Mouse (Mus musculus) frontal cortex, adult 2 months (tissue): ENCODE results near the gene Abcf1. TPM values are rescaled to one million over a fixed set of nuclear protein-coding genes. Genes with fewer than 3 reads are reported as not detected.

Experiments used
- DNase-seq, 2 experiments: peaks; one replicate each; pipeline ENCODE4 v3.0.0; 2022; ENCODE audit warnings: low spot score in 1 of 2; ENCODE audit errors: extremely low spot score in 1 of 2
- polyA plus RNA-seq: library from polyadenylated mRNA; depleted of rRNA; stranded (reverse); fragments of >200 nt; gene quantifications from 2 replicates; pipeline ENCODE4 v1.2.3, GENCODE M21; 2012; rRNA removed

Abcf1 gene
- polyA plus RNA-seq, 1 experiment, result 96.8 TPM

DNA sequence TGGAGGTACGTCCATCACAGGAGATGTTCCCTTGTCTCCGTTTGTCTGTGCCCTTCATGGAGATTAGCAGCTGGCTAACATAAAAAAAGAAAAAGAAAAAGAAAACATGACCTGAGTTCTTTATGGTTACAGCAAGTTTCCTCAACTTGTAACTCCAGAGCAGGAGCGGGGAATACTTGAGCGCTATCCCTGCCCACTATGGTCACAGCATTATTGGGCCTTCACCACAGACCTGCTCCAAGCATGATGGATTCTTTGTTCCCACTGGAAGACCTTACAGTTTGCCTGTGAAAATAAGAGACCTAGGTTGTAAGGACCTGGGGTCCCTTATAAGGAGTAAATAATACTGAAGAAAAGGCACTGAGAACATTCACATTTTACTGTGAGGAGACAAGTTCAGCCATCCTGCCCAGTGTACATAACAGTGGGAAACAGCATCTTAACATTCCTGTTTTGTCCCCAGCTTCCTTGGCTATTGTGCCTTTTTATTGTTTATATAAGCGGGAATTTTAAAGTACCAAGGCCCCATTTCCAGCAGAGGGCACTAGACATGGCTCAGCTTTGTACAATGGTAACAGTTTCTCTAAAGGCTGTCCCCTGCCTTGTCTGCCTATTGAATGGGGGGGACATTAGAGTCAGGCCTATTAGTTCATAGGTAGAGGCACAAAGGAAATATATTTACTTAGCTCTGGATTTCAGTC is 48.5 kb downstream of the Abcf1 start:
- peak in 1 of 2 experiments; percentile 60 for DNase-seq

DNA sequence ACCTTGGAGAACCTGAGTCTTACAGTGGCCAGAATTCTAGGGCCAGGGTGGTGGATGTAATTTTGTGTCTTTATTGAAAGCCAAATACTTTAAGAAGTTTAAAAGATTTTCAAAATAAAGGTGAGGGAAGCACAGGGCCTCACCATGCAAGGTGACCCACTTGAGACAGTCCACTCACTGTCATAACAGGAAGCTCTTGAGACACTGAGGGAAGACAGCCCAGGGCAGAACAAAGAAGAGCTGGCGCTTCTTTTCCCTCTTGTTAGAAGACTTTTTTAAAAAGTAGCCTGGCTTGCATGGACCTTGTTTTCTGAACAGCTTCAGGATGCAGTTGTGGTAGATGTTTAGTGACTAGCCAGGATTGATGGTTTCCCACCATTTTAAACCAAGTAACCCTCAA is 49.2 kb downstream of the Abcf1 start:
- DNase-seq, result no peak

DNA sequence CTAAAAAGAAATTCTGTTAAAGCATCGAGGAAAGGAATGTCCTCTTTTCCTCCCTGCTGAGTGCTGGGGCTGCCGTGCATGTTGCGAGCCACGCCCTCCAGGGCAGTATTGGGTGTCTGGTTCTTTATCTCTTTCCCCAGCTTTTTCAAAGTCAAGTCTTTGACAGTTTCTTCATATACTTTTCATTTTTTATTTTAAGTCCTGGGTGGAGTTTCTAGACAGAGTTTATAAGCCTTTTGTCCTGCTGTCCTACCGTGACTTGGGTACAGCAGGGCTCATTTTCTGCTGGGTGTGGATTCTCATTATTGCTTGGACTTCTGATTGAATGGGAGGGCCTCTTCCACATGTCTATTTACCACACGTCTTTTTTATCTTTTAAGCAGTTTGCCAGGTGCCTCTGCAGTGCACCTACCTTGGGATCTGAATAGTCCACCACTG is 49.7 kb downstream of the Abcf1 start:
- DNase-seq, result no peak

DNA sequence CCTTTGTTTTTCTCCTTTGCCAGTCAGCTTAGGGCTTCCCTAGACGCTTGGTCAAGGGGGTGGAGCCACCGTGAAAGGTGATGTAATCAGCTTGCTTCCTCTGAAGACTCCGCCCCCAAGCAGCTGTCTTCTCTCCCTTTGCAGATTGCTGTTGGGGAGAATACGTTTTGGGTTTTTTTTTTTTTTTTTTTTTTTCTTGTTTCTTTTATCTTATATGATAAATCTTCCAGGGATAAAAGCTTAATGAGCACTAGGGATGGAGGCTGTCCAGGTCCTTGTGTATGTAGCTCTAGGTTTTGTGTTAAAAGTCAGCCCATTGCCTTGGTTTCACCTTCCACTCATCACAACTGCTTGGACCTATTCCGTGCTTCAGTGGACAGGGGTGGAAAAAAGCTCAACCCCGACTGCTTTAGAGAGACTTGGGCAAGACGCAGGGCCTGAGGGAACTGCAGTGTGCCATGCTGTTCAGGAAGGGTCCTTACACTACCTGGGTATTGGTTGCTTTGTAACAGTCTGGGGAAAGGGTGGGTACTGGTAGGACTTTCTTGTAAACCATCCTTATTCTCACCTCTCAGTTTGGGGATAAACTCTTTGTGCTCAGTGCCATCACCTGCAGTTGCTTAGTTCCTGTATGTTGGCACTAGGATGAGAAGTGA is 50.4 kb downstream of the Abcf1 start:
- DNase-seq, result peak; percentile 95 to 97

DNA sequence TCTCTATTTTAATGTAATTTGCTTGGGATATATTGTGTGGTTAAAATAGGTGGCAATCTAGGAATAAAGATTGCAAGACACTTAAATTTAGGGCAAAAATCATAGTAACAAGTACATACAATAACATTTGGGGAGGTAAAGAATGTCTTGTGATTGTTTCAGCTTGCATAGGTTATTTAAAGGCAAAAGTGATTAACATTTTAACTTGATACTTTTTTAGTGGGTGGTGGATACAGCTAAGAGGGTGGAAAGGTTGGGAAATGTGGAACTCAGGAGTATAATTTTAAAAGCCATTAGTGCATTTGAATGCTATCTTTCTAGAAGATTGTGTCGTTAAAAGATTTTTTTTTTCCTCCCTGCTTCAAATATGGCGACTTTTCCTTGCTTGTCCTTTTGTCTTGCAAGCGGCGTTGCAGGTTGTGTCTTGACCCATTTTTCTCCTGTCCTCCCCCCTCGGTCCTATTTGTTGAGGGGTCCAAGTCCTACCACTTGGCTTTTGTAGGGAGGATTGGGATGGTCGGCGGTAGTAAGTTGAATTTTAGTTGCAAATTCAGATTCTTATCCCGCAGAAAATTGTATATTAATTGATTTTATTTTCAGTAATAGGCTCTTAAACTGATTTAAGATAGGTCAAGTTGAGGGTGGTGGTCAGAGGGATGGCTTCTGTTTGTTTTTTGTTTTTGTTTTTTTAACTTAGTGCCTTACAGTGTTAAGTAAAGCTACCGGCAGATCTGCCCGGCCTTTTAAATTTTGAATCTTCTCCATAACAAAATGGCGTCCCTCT is 51.1 kb downstream of the Abcf1 start:
- DNase-seq, result peak in 1 of 2 experiments; percentile 59

DNA sequence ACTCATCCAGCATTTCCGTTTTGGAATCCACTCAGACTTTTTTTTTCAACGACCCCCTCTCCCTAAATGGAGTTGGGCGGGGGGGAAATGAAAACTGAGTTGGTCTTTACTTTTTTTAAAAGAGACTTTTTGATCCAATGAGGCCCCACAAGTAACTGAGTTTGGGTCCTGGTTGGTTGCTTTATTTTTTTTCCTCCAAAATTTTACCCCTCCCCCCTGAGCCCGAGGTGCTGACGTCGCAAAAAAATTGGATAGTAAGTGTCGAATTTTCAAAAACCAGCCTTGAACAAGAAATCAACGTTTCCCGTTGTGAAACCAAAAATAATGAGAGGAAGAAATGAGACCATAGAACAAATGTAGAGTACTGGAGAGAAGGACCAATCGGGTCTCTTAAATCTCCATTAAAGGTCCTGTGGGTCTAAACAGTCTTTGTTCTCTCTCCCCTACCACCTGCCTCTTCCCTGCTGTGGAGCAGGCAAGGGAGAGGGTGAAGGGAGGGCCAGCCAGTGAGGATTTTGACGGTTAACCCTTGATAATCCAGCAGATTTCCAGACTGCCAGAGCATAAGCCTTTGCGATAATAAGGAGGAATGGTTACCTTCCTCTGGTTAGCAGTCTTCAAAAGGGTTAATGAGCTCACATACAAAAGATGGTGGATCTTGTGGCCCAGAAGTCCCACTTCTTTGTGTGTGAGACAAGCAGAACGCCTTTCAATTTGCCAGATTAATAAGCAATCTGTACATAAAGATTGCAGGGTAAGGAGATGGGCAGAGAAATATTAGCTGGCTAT is 51.9 kb downstream of the Abcf1 start:
- peak in 1 of 2 experiments; percentile 62 for DNase-seq

DNA sequence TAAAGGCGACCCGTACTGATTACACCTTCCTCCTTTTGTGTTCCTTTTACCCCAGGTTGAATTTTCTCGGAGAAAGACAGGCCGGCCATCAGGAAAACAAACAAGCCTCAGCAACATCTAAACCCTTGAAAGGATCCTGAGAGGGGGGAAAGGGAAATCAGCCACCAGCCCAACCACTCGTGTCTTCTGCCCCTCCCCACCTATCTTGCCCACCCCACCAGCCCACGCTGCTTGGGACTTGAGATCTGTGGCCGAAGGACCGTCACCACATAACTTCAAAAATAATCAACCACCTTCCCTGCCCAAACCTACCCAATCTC is 52.5 kb downstream of the Abcf1 start:
- DNase-seq, result peak in 1 of 2 experiments; percentile 52

DNA sequence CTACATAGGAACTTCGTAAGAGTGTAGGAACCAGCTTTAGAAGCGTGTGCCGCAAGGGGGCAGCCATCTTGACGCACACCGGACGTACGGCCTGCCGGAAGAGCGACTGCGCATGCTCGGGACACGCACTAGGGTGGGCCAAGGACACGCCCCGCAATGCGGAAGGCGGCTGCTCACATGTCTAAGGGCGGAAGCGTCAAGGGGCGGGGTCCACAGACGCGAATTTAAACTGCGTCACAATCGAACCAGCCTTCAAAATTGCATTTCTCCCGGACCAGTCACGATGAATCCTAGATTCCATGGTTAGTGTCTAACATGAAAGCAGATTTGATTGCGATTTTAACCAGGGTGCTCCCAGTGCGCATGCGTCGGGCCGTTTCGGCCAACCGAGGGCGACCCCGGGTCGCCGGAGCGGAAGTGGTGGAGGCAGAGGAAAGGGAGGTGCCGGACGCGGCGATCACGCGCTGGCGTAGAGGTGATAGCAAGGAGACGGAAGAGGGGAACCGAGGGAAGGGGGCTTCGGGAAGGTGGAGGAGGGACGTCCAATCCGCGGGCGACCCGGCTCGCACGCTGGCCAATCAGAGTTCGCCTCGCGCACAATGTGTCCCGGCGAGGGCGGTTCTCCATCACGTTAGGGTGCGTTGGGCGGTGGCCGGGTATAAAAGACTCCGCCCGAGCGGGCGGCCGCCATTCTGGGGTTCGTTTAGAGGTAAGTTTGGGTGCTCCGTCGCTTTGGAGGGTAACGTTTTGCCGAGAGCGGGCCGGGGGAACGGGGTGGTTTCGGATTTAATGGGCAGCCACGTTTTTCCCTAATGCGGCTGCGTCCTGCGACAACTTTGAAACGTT is 53.0 kb downstream of the Abcf1 start, which contains the start of the genes Mrps18b and Ppp1r10:
Mrps18b (minus strand) TSS at position 93 of the 846 bp plus-strand sequence.
Ppp1r10 (plus strand) TSS at position 138 of the 846 bp plus-strand sequence.
- peak; percentile 99 to 100 for DNase-seq

DNA sequence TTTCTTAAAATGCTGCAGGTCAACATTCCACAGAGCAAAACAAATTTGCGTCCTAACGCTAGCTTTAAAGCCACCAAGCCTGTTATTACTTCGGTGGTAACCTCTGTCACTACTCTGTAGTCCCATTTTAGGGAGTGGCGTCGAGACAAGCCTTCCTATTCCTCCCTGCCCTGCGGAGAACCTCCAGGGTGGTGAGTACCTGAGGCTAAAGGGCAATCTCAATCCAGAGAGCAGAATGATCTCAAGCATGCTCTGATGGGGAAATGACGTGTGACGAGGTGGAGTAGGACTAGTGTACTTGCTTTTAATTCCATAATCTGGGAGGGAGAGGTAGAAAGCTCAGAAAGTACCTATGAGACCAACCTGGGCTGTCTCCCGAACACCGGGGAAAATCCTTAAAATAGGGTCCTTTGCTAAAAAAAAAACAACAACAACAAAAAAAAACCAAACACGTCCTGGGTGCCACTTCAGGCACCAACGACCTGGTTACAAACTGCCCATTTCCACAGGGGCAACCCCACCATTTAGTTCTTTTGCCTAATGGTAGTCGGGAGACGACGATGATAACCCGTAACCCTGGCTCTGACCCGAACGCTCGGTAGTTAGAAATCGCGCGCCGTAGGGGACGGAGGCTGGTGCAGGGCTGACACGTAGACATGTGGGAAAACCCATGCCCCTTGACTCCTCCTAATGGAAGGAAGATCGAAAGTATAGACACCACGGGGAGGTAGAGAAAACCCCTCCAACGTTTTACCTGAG is 53.8 kb downstream of the Abcf1 start:
- no peak for DNase-seq

DNA sequence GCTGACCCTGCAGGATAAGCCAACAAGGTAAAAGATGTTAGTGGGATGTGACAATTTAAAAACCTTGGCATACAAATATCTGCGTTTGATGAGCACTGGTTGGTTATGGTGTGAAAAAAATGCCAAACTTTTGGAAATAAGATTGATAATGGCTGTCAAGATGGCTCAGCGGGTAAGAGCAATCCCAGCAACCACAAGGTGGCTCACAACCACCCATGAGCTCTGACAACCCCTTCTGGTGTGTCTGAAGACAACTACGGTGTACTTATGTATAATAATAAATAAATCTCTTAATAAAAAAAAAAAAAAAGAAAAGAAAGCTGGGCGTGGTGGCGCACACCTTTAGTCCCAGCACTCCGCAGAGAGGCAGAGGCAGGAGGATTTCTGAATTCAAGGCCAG is 54.6 kb downstream of the Abcf1 start:
- no peak for DNase-seq

DNA sequence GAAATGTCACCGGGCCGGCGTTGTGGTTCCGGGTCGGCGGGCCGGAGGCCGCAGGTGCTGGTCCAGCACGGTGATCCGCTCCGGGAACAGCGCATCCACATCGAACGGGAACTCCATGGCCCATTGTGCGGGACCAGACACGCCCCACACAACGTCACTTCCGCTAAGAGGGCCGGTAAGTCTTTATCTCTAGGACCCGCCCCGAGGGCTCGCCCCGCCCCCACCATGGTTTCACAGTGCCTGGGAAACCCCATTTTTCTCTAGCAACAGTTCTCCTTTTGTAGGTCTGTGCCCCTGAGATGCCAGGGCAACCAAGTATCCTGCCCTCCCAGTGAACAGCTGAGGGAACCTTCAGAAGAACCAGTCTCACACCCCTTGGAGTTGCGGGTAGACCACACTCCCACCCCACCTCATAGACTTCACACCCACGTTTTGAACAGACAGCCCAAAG is 59.6 kb downstream of the Abcf1 start, which contains the start of gene Atat1:
Atat1 (minus strand) TSS at position 157 of the 451 bp plus-strand sequence.
- DNase-seq, result peak; percentile 88 to 95

DNA sequence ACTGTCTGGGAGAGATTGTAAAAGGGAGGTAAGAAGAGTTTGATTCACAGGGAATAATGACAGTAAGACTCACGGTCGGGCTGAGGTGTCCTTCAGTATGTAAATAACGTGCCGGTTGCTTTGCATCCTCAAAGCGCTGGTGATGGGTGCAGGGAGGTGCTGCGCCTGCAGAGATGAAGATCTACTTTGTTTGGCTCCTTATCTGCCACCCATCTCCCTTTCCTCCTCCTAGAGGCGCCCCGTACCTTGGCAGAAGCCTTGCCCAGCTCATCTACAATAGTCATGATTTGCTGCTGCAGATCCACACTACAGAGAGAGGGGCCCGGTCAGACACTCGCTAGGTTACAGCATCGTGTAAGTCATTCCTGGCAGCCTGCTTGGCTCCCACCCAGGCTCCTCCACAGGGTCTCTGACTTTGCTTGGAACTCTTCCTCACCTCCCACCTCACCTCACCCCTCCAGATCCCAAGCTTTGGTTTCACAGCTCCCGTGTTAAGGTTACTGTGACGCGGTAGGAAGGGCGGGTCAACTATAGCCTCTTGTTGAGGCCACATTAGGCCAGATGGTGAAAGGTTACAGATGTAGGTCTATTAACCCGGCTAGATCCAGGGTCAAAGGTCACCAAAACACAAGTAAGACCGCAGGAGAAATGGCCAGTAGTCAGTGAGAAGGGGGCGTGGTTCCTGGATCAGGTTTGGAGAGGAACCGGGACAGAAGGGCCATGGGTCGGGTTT is 60.2 kb downstream of the Abcf1 start:
- DNase-seq, result no peak

DNA sequence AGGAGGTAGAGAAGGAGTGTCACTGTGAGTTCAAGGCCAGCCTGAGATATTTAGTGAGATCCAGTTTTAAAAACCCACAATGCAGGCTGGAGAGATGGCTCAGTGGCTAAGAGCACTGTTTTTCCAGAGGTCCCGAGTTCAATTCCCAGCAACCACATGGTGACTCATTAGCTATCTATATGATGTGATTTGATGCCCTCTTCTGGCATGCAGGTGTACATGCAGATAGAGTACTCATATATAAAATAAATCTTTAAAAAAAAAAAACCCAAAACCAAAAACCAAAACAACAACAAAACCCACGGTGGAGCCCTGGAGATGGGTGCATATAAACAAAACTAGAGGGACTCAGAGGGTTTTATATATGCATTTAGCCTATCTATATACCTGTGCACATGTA is 62.0 kb downstream of the Abcf1 start:
- DNase-seq, result no peak

Other genes starting within 250 kb of the Abcf1 start
- gene Ier3, start 148.1 kb downstream of the Abcf1 start, polyA plus RNA-seq, result 11.2 and 14.5 TPM in 2 replicates
- gene Flot1, start 146.5 kb downstream of the Abcf1 start, polyA plus RNA-seq, result 178 and 209 TPM in 2 replicates
- 447 and 519 TPM in 2 replicates for gene Tubb5, start 131.5 kb downstream of the Abcf1 start, polyA plus RNA-seq
- gene Mdc1, start 128.2 kb downstream of the Abcf1 start, polyA plus RNA-seq, result 9.9 and 11.0 TPM in 2 replicates
- gene Nrm, start 108.4 kb downstream of the Abcf1 start, polyA plus RNA-seq, result 8.8 and 9.0 TPM in 2 replicates
- 12.6 and 13.0 TPM in 2 replicates for gene Ppp1r18, start 104.2 kb downstream of the Abcf1 start, polyA plus RNA-seq
- gene Dhx16, start 89.9 kb downstream of the Abcf1 start, polyA plus RNA-seq, result 42.6 and 50.6 TPM in 2 replicates
- 107 and 119 TPM in 2 replicates for gene 2310061I04Rik, start 72.3 kb downstream of the Abcf1 start, polyA plus RNA-seq
- 103 and 109 TPM in 2 replicates for gene Atat1, start 59.7 kb downstream of the Abcf1 start, polyA plus RNA-seq
- gene Mrps18b, start 53.4 kb downstream of the Abcf1 start, polyA plus RNA-seq, result 54.6 and 55.9 TPM in 2 replicates
- 39.2 and 39.3 TPM in 2 replicates for gene Ppp1r10, start 53.3 kb downstream of the Abcf1 start, polyA plus RNA-seq
- 132 and 136 TPM in 2 replicates for gene Gnl1, start 10.1 kb upstream of the Abcf1 start, polyA plus RNA-seq
- gene Prr3, start 10.5 kb upstream of the Abcf1 start, polyA plus RNA-seq, result 53.1 and 53.2 TPM in 2 replicates
- gene H2-T24, start 50.8 kb upstream of the Abcf1 start, polyA plus RNA-seq, result 2.0 TPM in 2 replicates
- gene H2-T23, start 63.1 kb upstream of the Abcf1 start, polyA plus RNA-seq, result 19.8 and 22.8 TPM in 2 replicates
- 21.6 and 23.0 TPM in 2 replicates for gene H2-T22, start 73.0 kb upstream of the Abcf1 start, polyA plus RNA-seq
- gene Gm6034, start 73.2 kb upstream of the Abcf1 start, polyA plus RNA-seq, result not detected in 2 replicates
- 0.18 and 0.99 TPM in 2 replicates for gene Gm11127, start 88.6 kb upstream of the Abcf1 start, polyA plus RNA-seq
- 0.06 TPM in 1 of 2 replicates, not detected in the other for gene Gm19684, start 151.9 kb upstream of the Abcf1 start, polyA plus RNA-seq
- not detected in 2 replicates for gene Gm7030, start 159.7 kb upstream of the Abcf1 start, polyA plus RNA-seq
- gene Gm8909, start 198.8 kb upstream of the Abcf1 start, polyA plus RNA-seq, result not detected in 2 replicates
- not detected in 2 replicates for gene H2-T3, start 220.5 kb upstream of the Abcf1 start, polyA plus RNA-seq